ENCODE assay signal across 8 mouse cellular contexts in genomic region chr14:25167604-25168003, GRCm38 (mm10).
DNase-seq lines count a peak whose midpoint lies in the region; ATAC-seq and TF ChIP-seq lines count a peak whose summit lies in the region.
"Had no signal": no experiment of that assay in that cellular context is flagged by ENCODE, and none has a peak within 500 bp of the region (broad histone marks: within the 10 kb centered on the region; RNA-seq: fewer than 3 reads in every experiment).

No protein-coding gene starts in this region.

- peak; percentile 46 for DNase-seq in hindbrain, postnatal 0 days (ENCODE audit: low spot score)
- no peak for DNase-seq in hindbrain, embryonic 11.5 days (ENCODE audit: low spot score)
- DNase-seq in right cerebral cortex, postnatal 4 days, result peak; percentile 20
- DNase-seq in right cerebral cortex, adult 2 months (ENCODE audit: low spot score in 2 of 2), result no peak
- peak; percentile 41 for DNase-seq in kidney, adult 9 months
- DNase-seq in embryo, embryonic 9.5 days (ENCODE audit: extremely low spot score), result no peak

- H3K36me3 ChIP-seq in hindbrain, postnatal 0 days (ENCODE audit: insufficient read depth, low read length), result no peaks in the 10 kb centered on the region
- H3K36me3 ChIP-seq in hindbrain, embryonic 11.5 days (ENCODE audit: control insufficient read depth, insufficient read depth, low read length), result no peaks in the 10 kb centered on the region

- no peak for TF ChIP-seq CTCF in hindbrain, postnatal 0 days (IDR thresholded peaks at IDR 0.05; ENCODE audit: low read depth)

- no peak overlapping the region for H3K9ac ChIP-seq in hindbrain, postnatal 0 days (replicated peaks; ENCODE audit: low read length)
- H3K9ac ChIP-seq in hindbrain, embryonic 11.5 days (ENCODE audit: low read depth, low read length), result no peak overlapping the region

- H3K9me3 ChIP-seq in hindbrain, postnatal 0 days (ENCODE audit: low read length), result no peaks in the 10 kb centered on the region
- H3K9me3 ChIP-seq in hindbrain, embryonic 11.5 days (ENCODE audit: control insufficient read depth, low read length), result no peaks in the 10 kb centered on the region

- no peak overlapping the region for H3K4me3 ChIP-seq in hindbrain, postnatal 0 days (ENCODE audit: low read length)
- no peak overlapping the region for H3K4me3 ChIP-seq in hindbrain, embryonic 11.5 days (ENCODE audit: low read depth, low read length)

- 26% methylated on average over 4 of the region's 4 CpGs for WGBS in hindbrain, postnatal 0 days
- 64% methylated on average over 4 of the region's 4 CpGs for WGBS in hindbrain, embryonic 11.5 days

- no peaks in the 10 kb centered on the region for H3K27me3 ChIP-seq in hindbrain, postnatal 0 days (ENCODE audit: insufficient read depth, low read length)
- H3K27me3 ChIP-seq in hindbrain, embryonic 11.5 days (ENCODE audit: control insufficient read depth, insufficient read depth, low read length), result no peaks in the 10 kb centered on the region

- H3K4me1 ChIP-seq in hindbrain, postnatal 0 days (ENCODE audit: insufficient read depth, low read length), result peaks cover 15% of the 10 kb centered on the region; the same call in 1 of the 2 replicates
- no peaks in the 10 kb centered on the region for H3K4me1 ChIP-seq in hindbrain, embryonic 11.5 days (replicated peaks; ENCODE audit: control insufficient read depth, insufficient read depth, low read length)

- H3K27ac ChIP-seq in hindbrain, postnatal 0 days, result no peak overlapping the region
- no peak overlapping the region for H3K27ac ChIP-seq in hindbrain, embryonic 11.5 days (ENCODE audit: low read depth, low read length)
- H3K27ac ChIP-seq: macrophage had no signal

- ATAC-seq in hindbrain, postnatal 0 days, result no peak
- no peak for ATAC-seq in hindbrain, embryonic 11.5 days (ENCODE audit: low FRiP score)
- ATAC-seq in megakaryocyte progenitor cell, adult 5-6 weeks (replicated peaks; ENCODE audit: poor library complexity), result no peak

- H3K4me2 ChIP-seq in hindbrain, postnatal 0 days (ENCODE audit: low read depth, low read length), result no peak overlapping the region
- no peak overlapping the region for H3K4me2 ChIP-seq in hindbrain, embryonic 11.5 days (replicated peaks; ENCODE audit: low read depth, low read length)

Comparison
In these comparisons a context has a peak if more than half of its experiments do, and no peak if none do; other contexts are left out.
1. DNase-seq: peak in hindbrain, postnatal 0 days (single experiment), right cerebral cortex, postnatal 4 days (single experiment) and kidney, adult 9 months (single experiment); none in hindbrain, embryonic 11.5 days (single experiment), right cerebral cortex, adult 2 months (0 of 2) and embryo, embryonic 9.5 days (single experiment).